Mouse (Mus musculus): ENCODE results near the gene Maml3. TPM values are rescaled to one million over a fixed set of nuclear protein-coding genes. Genes with fewer than 3 reads are reported as not detected.

Maml3 gene
- total and polyA plus RNA-seq, 3 experiments: 0.81 to 1.8 (median 0.98) TPM

GRCm38 (mm10) chr3:51816517-51817285, 288.2 kb downstream of the Maml3 start:
- TF ChIP-seq PAX5 (IDR thresholded peaks at IDR 0.05; ENCODE audit: low read length): no peak
- no peak for TF ChIP-seq POLR2A (IDR thresholded peaks at IDR 0.05; ENCODE audit: low read depth, low read length)
- no peak for TF ChIP-seq MAZ (IDR thresholded peaks at IDR 0.05; ENCODE audit: low read depth, low read length)
- no peak for TF ChIP-seq MAFK (IDR thresholded peaks at IDR 0.05; ENCODE audit: insufficient replicate concordance, low read length)
- TF ChIP-seq MXI1 (IDR thresholded peaks at IDR 0.05; ENCODE audit: low read depth, low read length): no peak
- TF ChIP-seq USF1 (IDR thresholded peaks at IDR 0.05; ENCODE audit: low read depth, low read length): no peak
- TF ChIP-seq NELFE (IDR thresholded peaks at IDR 0.05; ENCODE audit: low read depth, low read length): no peak
- TF ChIP-seq ZC3H11A (IDR thresholded peaks at IDR 0.05; ENCODE audit: low read depth, low read length): no peak
- no peak for TF ChIP-seq UBTF (IDR thresholded peaks at IDR 0.05; ENCODE audit: low read depth, low read length)
- TF ChIP-seq RCOR1 (conservative IDR thresholded peaks at IDR 0.05; ENCODE audit: low read depth, low read length): no peak
- TF ChIP-seq BHLHE40 (IDR thresholded peaks at IDR 0.05; ENCODE audit: low read depth, low read length): no peak
- TF ChIP-seq CHD1 (IDR thresholded peaks at IDR 0.05; ENCODE audit: low read depth, low read length): no peak
- TF ChIP-seq MYC (IDR thresholded peaks at IDR 0.05; ENCODE audit: low read depth, low read length): no peak
- no peak for TF ChIP-seq CHD2 (IDR thresholded peaks at IDR 0.05; ENCODE audit: low read length)
- no peak for TF ChIP-seq ELF1 (IDR thresholded peaks at IDR 0.05; ENCODE audit: low read depth, low read length)
- TF ChIP-seq E2F4 (IDR thresholded peaks at IDR 0.05; ENCODE audit: insufficient replicate concordance, low read depth, low read length): no peak
- TF ChIP-seq RAD21 (IDR thresholded peaks at IDR 0.05; ENCODE audit: low read depth, low read length): no peak
- no peak for TF ChIP-seq ZMIZ1 (IDR thresholded peaks at IDR 0.05; ENCODE audit: low read depth, low read length)
- TF ChIP-seq KAT2A (IDR thresholded peaks at IDR 0.05; ENCODE audit: insufficient replicate concordance, low read length): no peak
- TF ChIP-seq TBP (conservative IDR thresholded peaks at IDR 0.05; ENCODE audit: low read depth, low read length): no peak
- in situ Hi-C loops (cut with MboI; ENCODE audit: low pct_ligation_motif_present, low pct_unique_long_range_greater_than_20kb, low sequenced_read_pairs): no loop called here
- DNase-seq (ENCODE audit: extremely low read depth): no peak
- dilution Hi-C loops (cut with MboI; ENCODE audit: extremely low pct_ligation_motif_present, extremely low pct_unique_long_range_greater_than_20kb, low sequenced_read_pairs): no loop called here
- Histone ChIP-seq H3K27me3 (replicated peaks) (no peaks in the 10 kb centered on the region), H3K4me1 (ENCODE audit: control insufficient read depth in 1 of 2, insufficient read depth in 2 of 2) (no peaks in the 10 kb centered on the region), H3K9ac (ENCODE audit: insufficient read depth, low read depth) (no peak overlapping the region), H3K79me2 (replicated peaks; ENCODE audit: control insufficient read depth, extremely low read depth, insufficient read depth, poor library complexity, severe bottlenecking) (no peaks in the 10 kb centered on the region), H3K4me2 (ENCODE audit: insufficient read depth, low read depth, poor library complexity, severe bottlenecking) (no peak overlapping the region), H3K9me3 (replicated peaks; ENCODE audit: low read length) (no peaks in the 10 kb centered on the region), H3K27ac (ENCODE audit: insufficient read depth, low read depth) (no peak overlapping the region), H3K36me3 (replicated peaks in 1 of 2; ENCODE audit: control insufficient read depth in 1 of 2, insufficient read depth in 1 of 2, low read length in 1 of 2) (no peaks in the 10 kb centered on the region), H3K4me3 (replicated peaks in 1 of 3; ENCODE audit: low read depth in 2 of 3, low read length in 2 of 3, poor library complexity in 1 of 3) (no peak overlapping the region)

GRCm38 (mm10) chr3:51814073-51814472, 290.8 kb downstream of the Maml3 start:
- H3K4me3 ChIP-seq (replicated peaks in 1 of 3; ENCODE audit: low read depth in 2 of 3, low read length in 2 of 3, poor library complexity in 1 of 3): no peak overlapping the region
- no peaks in the 10 kb centered on the region for H3K9me3 ChIP-seq (replicated peaks; ENCODE audit: low read length)
- no peaks in the 10 kb centered on the region for H3K79me2 ChIP-seq (replicated peaks; ENCODE audit: control insufficient read depth, extremely low read depth, insufficient read depth, poor library complexity, severe bottlenecking)
- H3K36me3 ChIP-seq (replicated peaks in 1 of 2; ENCODE audit: control insufficient read depth in 1 of 2, insufficient read depth in 1 of 2, low read length in 1 of 2): no peaks in the 10 kb centered on the region
- no peak overlapping the region for H3K4me2 ChIP-seq (ENCODE audit: insufficient read depth, low read depth, poor library complexity, severe bottlenecking)
- dilution Hi-C loops (cut with MboI; ENCODE audit: extremely low pct_ligation_motif_present, extremely low pct_unique_long_range_greater_than_20kb, low sequenced_read_pairs) (no loop called here), in situ Hi-C loops (cut with MboI; ENCODE audit: low pct_ligation_motif_present, low pct_unique_long_range_greater_than_20kb, low sequenced_read_pairs) (no loop called here)
- no peak overlapping the region for H3K9ac ChIP-seq (ENCODE audit: insufficient read depth, low read depth)
- DNase-seq (ENCODE audit: extremely low read depth): no peak
- H3K27ac ChIP-seq (ENCODE audit: insufficient read depth, low read depth): no peak overlapping the region
- H3K27me3 ChIP-seq (replicated peaks): no peaks in the 10 kb centered on the region
- H3K4me1 ChIP-seq (ENCODE audit: control insufficient read depth in 1 of 2, insufficient read depth in 2 of 2): no peaks in the 10 kb centered on the region
- no peak for TF ChIP-seq CHD1 (IDR thresholded peaks at IDR 0.05; ENCODE audit: low read depth, low read length)

All from CH12.LX (cell line).